Mouse (Mus musculus) bone marrow, adult 2 months (tissue): Measurements from ENCODE around the gene Cass4.

Source experiments
- CTCF ChIP-seq: fragments of 200-500 bp; IDR thresholded peaks from 2 replicates; pipeline ENCODE4 v1.5.1; 2011; ENCODE audit warnings: low read length, control low read depth; ENCODE audit not compliant: control insufficient read depth, insufficient read depth
- POLR2A ChIP-seq: fragments of 200-500 bp; IDR thresholded peaks from 2 replicates; pipeline ENCODE4 v1.6.1; 2011; ENCODE audit warnings: low read depth, mild to moderate bottlenecking, control low read depth, low read length, borderline replicate concordance; ENCODE audit not compliant: control insufficient read depth

- TF ChIP-seq CTCF = no peak
- TF ChIP-seq POLR2A = no peak
Measured at GRCm38 (mm10) chr2:172381898-172382297, 11.7 kb upstream of the Cass4 start.
